Mouse (Mus musculus) 416B (cell line): ENCODE data around the gene Tmem120b.

Experiments used
- DNase-seq: peaks from one replicate; pipeline ENCODE4 v3.0.0; 2011; ENCODE audit warnings: low read depth

Tmem120b gene

DNA sequence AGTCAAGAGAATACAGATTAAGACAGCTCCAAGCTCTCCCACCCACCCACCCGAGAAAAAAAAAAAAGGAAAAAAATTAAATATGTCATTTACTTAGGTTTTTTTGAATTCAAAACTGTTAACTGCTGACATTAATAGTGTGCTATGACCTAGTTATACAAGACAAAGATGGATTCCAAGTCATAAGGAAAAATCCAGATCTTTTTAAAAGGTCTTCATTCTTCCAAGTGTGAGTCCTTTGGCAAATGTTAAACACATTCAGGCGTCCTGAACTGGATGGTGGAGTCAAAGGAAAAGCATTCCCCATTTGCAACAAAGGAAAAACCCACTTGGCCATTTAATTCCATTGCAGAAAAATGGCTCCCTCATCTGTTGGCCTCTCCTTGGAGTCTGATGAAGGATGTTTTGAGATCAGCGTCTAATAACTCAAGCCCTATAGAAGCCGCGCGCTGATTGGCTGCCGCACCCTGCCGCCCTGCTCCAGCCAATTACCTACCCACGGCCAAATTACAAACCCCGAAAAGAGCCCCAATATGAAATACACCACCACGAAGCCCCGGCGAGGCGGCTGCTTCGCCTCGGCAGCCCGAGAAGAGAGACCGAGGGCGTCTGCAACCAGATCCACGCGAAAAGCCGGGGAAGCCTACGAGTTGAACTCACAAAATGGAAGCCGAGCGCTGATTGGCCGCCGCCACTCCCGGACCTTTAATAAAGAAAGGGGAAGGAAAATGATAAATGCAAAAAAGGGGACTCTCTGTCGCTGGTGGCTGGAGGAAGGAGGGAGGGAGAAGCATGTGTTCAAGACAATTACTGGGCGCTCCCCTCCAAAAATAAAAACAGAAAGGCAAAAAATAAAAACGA is 72.7 kb downstream of the Tmem120b start:
- DNase-seq = peak; percentile 97

DNA sequence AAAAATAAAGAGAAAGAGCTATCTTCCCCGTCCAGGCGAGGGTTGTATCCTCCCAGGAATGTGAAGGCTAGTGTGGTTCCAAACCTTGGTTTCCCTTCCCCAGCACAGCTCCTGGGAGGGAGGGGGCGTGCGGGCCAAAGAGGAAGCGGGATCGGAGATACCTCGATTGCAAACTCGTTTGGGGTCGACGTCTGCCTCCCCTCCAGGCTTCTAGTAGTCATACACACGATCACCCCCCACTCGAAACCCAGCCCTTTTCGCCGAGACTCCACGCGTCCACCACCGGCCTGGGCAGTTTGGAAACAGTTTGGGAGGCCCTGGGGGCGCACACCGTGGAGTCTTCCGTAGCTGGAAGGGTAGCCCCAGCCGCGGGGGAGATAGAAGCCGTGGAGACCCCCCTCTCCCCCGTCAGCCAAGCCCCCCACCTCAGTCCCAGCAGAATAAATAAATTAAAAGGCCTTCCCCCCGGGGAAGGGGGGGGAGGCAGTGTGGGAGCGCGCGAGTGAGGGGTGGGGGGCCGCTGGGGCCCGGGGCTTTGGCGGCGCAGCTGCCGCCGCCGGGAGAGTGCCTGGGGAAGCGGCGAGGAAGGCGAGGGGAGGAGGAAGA is 73.4 kb downstream of the Tmem120b start:
- DNase-seq = peak; percentile 82

GRCm38 (mm10) chr5:123142161-123143157 is 74.2 kb downstream of the Tmem120b start, which contains the start of gene Setd1b:
Setd1b (plus strand) TSS chr5:123142193.
- DNase-seq = peak; percentile 78

DNA sequence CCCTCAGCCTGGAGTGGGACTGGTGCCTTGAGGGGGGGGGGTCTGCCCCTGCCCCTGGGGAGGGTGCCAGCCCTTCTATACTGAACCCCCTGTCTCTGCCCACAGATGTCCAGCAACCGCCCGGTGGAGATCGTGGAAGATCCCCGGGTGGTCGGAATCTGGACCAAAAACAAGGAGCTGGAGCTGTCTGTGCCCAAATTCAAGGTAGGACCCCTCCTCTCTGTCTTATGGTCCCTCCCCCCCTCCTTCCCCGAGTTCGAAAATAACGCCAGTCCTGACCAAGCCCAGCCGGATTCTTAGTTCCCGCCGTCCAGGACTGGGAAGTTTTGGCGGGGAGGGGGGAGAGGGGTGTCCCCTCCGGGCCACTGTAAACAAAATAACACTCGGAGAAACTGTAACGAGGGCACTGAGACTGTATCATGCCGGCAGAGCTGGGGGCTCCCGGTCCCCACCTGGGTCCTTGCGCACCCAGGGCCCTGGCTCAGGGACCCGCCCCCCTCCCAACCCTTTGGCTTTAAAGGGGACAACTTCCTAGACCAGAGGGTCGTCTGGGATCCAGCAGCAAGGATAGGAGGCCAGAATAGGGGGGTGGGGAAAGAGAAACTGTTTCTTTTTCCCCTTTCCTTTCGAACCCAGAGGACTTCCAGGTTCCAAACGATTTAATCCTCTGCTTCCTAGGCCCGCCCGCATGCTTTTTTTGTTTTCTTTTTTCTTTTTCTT is 75.2 kb downstream of the Tmem120b start:
- peak; percentile 51 for DNase-seq

- no peak for DNase-seq
These were observed 75.9 kb downstream of the Tmem120b start for GRCm38 (mm10) chr5:123143971-123144745.

- DNase-seq = peak; percentile 70
These were observed 76.8 kb downstream of the Tmem120b start for GRCm38 (mm10) chr5:123144746-123145590.

DNA sequence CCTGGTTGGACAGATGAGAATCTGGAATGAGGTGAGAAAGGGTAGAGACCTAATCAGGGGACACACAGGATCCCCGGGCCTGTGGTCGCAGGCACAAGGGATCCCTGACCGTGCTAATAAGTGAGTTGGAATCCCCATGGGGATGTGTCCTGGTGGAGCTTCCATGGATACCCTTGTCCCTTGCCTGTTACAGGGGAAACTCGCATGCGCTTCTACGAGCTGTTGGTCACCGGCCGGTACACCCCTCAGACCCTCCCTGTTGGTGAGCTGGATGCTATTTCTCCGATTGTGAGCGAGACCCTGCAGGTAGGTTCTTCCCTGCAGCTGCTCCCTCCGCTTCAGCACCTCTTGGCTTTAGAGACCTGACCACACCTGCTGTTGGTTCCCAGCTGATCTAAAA is 78.1 kb downstream of the Tmem120b start:
- DNase-seq = no peak

- DNase-seq = no peak
These were observed 79.4 kb downstream of the Tmem120b start for GRCm38 (mm10) chr5:123147569-123147968.

DNA sequence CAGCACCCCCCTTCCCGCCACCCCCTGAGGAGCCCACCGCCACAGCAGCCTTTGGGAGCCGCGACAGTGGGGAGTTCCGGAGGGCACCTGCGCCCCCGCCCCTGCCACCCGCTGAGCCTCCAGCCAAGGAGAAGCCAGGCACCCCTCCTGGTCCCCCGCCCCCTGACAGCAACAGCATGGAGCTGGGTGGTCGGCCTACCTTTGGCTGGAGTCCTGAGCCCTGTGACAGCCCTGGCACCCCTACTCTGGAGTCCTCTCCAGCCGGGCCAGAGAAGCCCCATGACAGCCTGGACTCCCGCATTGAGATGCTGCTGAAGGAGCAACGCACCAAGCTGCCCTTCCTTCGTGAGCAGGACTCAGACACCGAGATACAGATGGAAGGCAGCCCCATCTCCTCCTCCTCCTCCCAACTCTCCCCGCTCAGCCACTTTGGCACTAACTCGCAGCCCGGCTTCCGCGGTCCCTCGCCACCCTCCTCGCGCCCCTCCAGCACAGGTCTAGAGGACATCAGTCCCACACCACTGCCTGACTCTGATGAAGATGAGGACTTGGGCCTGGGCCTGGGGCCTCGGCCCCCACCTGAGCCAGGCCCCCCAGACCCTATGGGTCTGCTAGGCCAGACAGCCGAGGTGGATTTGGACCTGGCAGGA is 80.0 kb downstream of the Tmem120b start:
- no peak for DNase-seq

DNA sequence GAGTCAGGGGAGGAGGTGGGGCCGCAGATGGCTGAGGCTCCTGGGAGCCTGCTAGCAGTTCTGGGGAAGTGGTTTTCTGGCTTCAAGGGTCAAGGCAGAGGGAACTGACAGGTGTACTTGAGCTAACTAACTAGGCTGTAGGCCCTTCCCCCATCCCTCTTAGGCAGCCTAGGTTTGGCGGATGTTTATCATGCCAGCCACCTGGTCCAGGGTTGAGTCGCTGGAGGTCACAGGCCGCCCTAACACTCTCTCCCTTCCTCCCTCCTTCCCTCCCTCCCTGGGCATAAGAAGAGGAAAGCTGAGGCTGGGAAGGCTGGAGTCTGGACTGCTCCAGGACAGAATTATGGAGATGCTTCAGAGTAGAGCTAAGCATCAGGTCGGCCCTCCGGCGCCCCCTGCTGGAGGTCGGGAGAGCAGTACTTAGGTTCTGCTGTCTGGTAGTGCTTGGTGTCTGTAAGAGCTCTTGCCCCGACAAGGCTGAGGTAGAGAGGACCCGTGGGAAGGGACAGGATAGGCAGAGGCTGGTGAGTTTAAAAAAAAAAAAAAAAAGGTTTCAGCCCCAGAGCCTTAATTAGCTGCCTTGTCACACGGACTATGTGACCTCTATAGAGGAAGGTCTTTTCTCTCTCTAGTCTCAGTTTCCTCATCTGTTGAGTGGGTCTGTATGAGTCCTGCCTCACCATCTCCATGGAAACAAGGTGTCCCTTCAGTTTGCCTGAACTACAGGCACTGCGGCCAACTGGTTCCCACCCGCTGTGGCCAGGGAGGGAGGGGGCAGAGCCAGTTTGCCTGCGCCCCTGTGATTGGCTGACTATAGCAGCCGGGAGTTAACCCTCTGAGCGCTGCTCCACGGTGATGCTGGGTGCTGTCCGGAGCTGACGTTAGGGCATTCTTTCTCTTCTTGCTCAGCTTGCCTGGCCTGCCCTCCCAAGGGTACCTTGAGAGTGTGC is 81.5 kb downstream of the Tmem120b start:
- peak; percentile 90 for DNase-seq

GRCm38 (mm10) chr5:123150641-123151040 is 82.4 kb downstream of the Tmem120b start:
- DNase-seq = no peak

DNA sequence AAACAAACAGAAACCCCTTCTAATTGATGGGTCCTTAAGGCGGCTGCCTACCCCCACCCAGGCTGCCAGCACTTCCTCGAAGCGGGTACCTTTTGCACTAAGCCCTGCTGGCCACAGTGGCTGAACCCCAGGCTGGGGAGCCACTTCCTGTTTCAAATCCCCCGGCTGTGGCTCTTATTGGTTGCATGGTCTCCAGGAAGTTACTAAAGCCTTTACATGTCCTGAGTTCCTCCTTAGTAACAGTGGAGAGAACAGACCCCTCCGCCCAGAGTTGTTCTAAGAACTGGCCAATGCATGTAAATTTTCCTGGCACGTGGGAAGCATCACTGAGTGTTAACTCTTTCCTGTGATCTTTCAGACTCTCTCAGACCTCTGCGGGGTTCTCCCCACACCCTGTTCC is 82.9 kb downstream of the Tmem120b start:
- DNase-seq = peak; percentile 92

GRCm38 (mm10) chr5:123151707-123152362 is 83.6 kb downstream of the Tmem120b start:
- DNase-seq = no peak

GRCm38 (mm10) chr5:123152901-123153300 is 84.7 kb downstream of the Tmem120b start:
- DNase-seq = no peak

- peak; percentile 86 for DNase-seq
These were observed 87.2 kb downstream of the Tmem120b start for GRCm38 (mm10) chr5:123155425-123155824.

DNA sequence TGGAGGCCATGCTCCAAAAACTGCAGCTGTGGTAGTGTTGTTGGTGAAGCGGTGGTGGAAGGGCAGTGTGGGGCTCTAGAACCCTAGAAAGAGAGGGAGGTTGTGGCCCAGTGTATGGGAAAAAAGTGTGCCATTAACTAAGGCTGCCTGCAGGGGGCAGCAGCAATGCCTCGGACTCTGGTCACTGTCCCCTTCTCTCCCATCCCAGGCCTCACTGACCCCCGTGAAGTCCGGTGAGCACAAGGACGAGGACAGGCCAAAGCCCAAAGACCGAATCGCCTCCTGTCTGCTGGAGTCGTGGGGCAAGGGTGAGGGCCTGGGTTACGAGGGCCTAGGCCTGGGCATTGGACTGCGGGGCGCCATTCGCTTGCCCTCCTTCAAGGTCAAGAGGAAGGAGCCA is 88.5 kb downstream of the Tmem120b start:
- DNase-seq = no peak

DNA sequence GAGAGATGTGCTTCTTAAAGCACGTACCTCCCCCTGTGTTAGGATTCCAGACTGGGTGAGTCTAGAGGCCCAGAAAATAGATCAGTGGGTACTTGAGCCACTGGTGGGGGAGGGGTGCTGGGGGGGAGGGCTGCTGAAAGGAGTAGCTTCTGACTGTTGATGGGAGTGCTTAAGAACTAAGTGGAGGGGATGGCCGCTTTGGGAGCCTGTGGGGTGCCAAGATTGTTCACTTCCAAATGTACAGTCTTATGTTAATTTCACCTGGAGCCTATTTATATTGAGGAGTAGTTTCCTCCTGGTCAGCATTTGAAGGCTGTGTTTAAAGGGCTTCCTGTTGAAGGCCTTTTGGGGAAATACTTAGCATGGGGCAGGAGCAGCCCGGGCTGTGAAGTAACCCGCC is 89.8 kb downstream of the Tmem120b start:
- DNase-seq = no peak

GRCm38 (mm10) chr5:123159446-123159845 is 91.2 kb downstream of the Tmem120b start:
- no peak for DNase-seq
